Mouse (Mus musculus) intestine, embryonic 15.5 days (tissue): ENCODE measurements at regions not wholly inside any gene's neighbourhood (a gene's known extent, or its start where the extent isn't known, plus 50 kb on each side); places are given as distances from the start of the nearest gene placed in this dataset.

Source experiments
- ATAC-seq: fragments of 200-750 bp; cut with Nextera tagmentation; 2 replicates; pipeline ENCODE4 v1.8.0; 2017; ENCODE audit warnings: moderate TSS enrichment, moderate library complexity
- H3K27ac ChIP-seq: fragments of 300-500 bp; sonication (generic); 2 replicates; pipeline ENCODE4 v1.5.1; 2015; ENCODE audit warnings: mild to moderate bottlenecking, inconsistent platforms
- H3K27me3 ChIP-seq: fragments of 300-500 bp; sonication (generic); replicated peaks from 2 replicates; pipeline ENCODE4 v1.6.1; 2015; ENCODE audit warnings: inconsistent platforms
- H3K36me3 ChIP-seq: fragments of 300-500 bp; sonication (generic); 2 replicates; pipeline ENCODE4 v1.6.1; 2015; ENCODE audit warnings: inconsistent platforms
- H3K4me1 ChIP-seq: fragments of 300-500 bp; sonication (generic); replicated peaks from 2 replicates; pipeline ENCODE4 v1.6.1; 2015; ENCODE audit warnings: inconsistent platforms
- H3K4me2 ChIP-seq: fragments of 300-500 bp; sonication (generic); replicated peaks from 2 replicates; pipeline ENCODE4 v1.6.1; 2015; ENCODE audit warnings: mild to moderate bottlenecking, inconsistent platforms
- H3K4me3 ChIP-seq: fragments of 300-500 bp; sonication (generic); replicated peaks from 2 replicates; pipeline ENCODE4 v1.5.1; 2015; ENCODE audit warnings: inconsistent platforms
- H3K9ac ChIP-seq: fragments of 300-500 bp; sonication (generic); 2 replicates; pipeline ENCODE4 v1.6.1; 2015; ENCODE audit warnings: inconsistent platforms
- H3K9me3 ChIP-seq: fragments of 300-500 bp; sonication (generic); 2 replicates; pipeline ENCODE4 v1.6.1; 2016; ENCODE audit warnings: inconsistent platforms
- WGBS: fragments of 180-500 bp; shearing (Covaris S2); methylation state at CpG from one replicate; pipeline ENCODE4 v1.1.7; 2015; 5-methylcytosine and 5-hydroxymethylcytosine counted together

DNA sequence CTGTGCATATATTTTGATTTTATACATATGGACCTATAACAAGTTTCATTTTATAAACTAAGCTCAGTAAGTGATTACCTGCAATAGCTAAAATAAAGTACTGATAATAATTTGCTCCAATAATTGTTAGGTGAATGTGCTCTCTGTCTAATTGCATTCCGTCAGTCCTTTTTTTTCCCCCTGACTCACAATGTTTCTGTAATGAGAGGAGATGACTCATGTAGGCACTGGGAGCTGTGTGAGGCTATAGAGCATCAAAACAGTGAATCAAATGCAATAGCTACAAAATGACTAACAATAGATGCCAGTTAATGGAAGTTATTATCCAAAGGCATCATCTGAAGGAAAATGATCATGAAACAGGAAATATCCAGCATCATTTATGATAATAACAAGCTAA lies 451.3 kb downstream of the Epha3 start:
- no peak overlapping the region for H3K4me3 ChIP-seq
- no peak overlapping the region for H3K27ac ChIP-seq
- H3K9me3 ChIP-seq: no peaks in the 10 kb centered on the region
- H3K36me3 ChIP-seq: no peaks in the 10 kb centered on the region
- no peak overlapping the region for H3K9ac ChIP-seq
- H3K4me2 ChIP-seq: no peak overlapping the region
- WGBS: 80% methylated on average over 1 of the region's 1 CpGs
- H3K27me3 ChIP-seq: no peaks in the 10 kb centered on the region
- no peak for ATAC-seq
- no peaks in the 10 kb centered on the region for H3K4me1 ChIP-seq

DNA sequence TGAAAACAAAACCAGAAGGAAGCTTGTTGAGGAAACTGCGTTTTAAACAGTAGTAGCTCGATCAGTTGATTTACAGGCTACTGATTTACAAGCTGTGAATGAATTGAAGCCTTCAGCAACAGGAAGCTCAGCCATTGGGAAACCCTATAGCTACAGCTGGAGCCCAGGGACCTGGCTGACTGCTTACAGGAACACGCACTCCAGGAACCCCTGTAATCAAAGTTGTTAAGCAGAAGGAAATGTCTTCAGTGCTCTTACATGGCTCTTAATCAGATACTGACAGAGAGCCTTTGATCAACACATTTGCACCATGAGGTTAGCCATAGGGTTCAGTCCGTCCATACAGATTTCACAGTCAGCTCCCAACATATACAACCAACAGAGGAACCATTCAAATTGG lies 411.7 kb downstream of the Epha3 start:
- no peak for ATAC-seq

DNA sequence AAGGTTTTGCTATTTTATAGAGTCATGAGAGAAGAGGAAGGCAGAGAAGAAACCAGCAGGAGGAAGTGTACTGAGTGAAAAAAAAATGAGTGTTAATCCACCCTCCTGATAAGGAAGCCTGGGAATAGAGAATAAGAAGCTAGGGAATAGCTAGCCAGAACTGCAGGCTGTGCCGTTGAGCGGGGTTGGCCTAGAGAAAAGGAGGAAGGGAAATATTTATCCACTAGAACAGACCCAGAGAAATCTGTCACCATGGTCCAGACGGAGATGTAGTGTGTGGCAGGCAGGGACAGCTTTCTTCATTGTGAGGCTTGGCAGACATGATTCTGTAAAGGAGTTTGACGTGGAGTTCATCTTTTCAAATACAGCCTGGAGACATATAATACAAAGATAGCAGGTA lies 397.4 kb downstream of the Epha3 start:
- Histone ChIP-seq H3K27ac (no peak overlapping the region), H3K4me2 (no peak overlapping the region), H3K4me1 (no peaks in the 10 kb centered on the region), H3K9ac (no peak overlapping the region), H3K9me3 (no peaks in the 10 kb centered on the region), H3K36me3 (no peaks in the 10 kb centered on the region), H3K27me3 (no peaks in the 10 kb centered on the region), H3K4me3 (no peak overlapping the region)
- 36% methylated on average over 4 of the region's 4 CpGs for WGBS
- no peak for ATAC-seq

More for the DNA sequence above, 411.7 kb downstream of the Epha3 start:
- 45% methylated on average over 4 of the region's 4 CpGs for WGBS
- Histone ChIP-seq H3K4me2 (no peak overlapping the region), H3K27me3 (no peaks in the 10 kb centered on the region), H3K4me1 (no peaks in the 10 kb centered on the region), H3K9me3 (no peaks in the 10 kb centered on the region), H3K27ac (no peak overlapping the region), H3K4me3 (no peak overlapping the region), H3K9ac (no peak overlapping the region), H3K36me3 (no peaks in the 10 kb centered on the region)

DNA sequence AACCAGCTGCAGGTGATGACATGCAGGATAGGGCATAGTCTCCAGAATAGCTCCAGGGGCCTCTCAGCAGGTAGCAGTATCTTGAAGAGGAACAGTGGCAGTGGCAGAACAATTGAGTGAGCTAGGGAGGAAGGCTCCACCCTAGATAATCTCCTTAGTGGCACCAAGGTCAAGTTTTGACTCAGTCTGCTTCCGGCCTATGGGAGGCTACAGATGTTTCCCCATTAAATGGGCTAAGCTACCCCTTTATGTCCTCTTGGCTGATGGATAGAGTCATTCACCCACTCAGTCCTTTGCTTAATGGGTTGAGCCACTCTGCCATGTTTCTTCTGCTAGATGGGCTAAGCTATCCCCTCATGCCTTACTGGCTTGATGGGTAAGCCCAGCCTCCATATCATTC lies 395.1 kb downstream of the Epha3 start:
- 87% methylated on average over 1 of the region's 1 CpGs for WGBS
- Histone ChIP-seq H3K36me3 (no peaks in the 10 kb centered on the region), H3K9ac (no peak overlapping the region), H3K4me2 (no peak overlapping the region), H3K4me1 (no peaks in the 10 kb centered on the region), H3K27me3 (no peaks in the 10 kb centered on the region), H3K9me3 (no peaks in the 10 kb centered on the region), H3K4me3 (no peak overlapping the region), H3K27ac (no peak overlapping the region)
- no peak for ATAC-seq
